Mouse (Mus musculus) 3134 (cell line): ENCODE measurements around the gene Abca5.

Source experiments
- DNase-seq: peaks from one replicate; pipeline ENCODE4 v3.0.0-alpha.2; 2011; ENCODE audit warnings: low spot score; ENCODE audit not compliant: insufficient read length; ENCODE audit errors: extremely low read depth

Abca5 gene

GRCm38 (mm10) chr11:110306475-110307168 is 30.9 kb downstream of the Abca5 start:
- no peak for DNase-seq

- DNase-seq: no peak
Measured at GRCm38 (mm10) chr11:110303411-110303810, 34.1 kb downstream of the Abca5 start.

GRCm38 (mm10) chr11:110297917-110298533 is 39.5 kb downstream of the Abca5 start:
- no peak for DNase-seq

GRCm38 (mm10) chr11:110290586-110290985 is 46.9 kb downstream of the Abca5 start:
- no peak for DNase-seq

GRCm38 (mm10) chr11:110288423-110288822 is 49.1 kb downstream of the Abca5 start:
- no peak for DNase-seq

- no peak for DNase-seq
Measured at GRCm38 (mm10) chr11:110287694-110288093, 49.8 kb downstream of the Abca5 start.

- DNase-seq: no peak
Measured at GRCm38 (mm10) chr11:110286331-110286730, 51.2 kb downstream of the Abca5 start.

- no peak for DNase-seq
Measured at GRCm38 (mm10) chr11:110284849-110285248, 52.7 kb downstream of the Abca5 start.

GRCm38 (mm10) chr11:110284185-110284787 is 53.2 kb downstream of the Abca5 start:
- DNase-seq: no peak

- no peak for DNase-seq
Measured at GRCm38 (mm10) chr11:110274794-110275193, 62.7 kb downstream of the Abca5 start.

GRCm38 (mm10) chr11:110271745-110272144 is 65.8 kb downstream of the Abca5 start:
- DNase-seq: no peak

GRCm38 (mm10) chr11:110268244-110268844 is 69.2 kb downstream of the Abca5 start:
- peak; percentile 54 for DNase-seq

- no peak for DNase-seq
Measured at GRCm38 (mm10) chr11:110267232-110267631, 70.3 kb downstream of the Abca5 start.

- DNase-seq: no peak
Measured at GRCm38 (mm10) chr11:110266757-110267156, 70.8 kb downstream of the Abca5 start.

- no peak for DNase-seq
Measured at GRCm38 (mm10) chr11:110261867-110262266, 75.6 kb downstream of the Abca5 start.

- DNase-seq: no peak
Measured at GRCm38 (mm10) chr11:110257911-110258310, 79.6 kb downstream of the Abca5 start.

GRCm38 (mm10) chr11:110257061-110257460 is 80.5 kb downstream of the Abca5 start:
- no peak for DNase-seq

GRCm38 (mm10) chr11:110252256-110252655 is 85.3 kb downstream of the Abca5 start:
- no peak for DNase-seq

GRCm38 (mm10) chr11:110251534-110251933 is 86.0 kb downstream of the Abca5 start, which contains the start of gene Abca6:
TSS of gene Abca6 (minus strand) at chr11:110251776.
- no peak for DNase-seq

- DNase-seq: peak; percentile 13
Measured at GRCm38 (mm10) chr11:110244730-110245129, 92.8 kb downstream of the Abca5 start.

- no peak for DNase-seq
Measured at GRCm38 (mm10) chr11:110237466-110237865, 100.0 kb downstream of the Abca5 start.
